ENCODE assay signal across 27 mouse cellular contexts in genomic region chr1:132834037-132834436, GRCm38 (mm10). TPM values are rescaled to one million over a fixed set of nuclear protein-coding genes. Genes with fewer than 3 reads are reported as not detected.
DNase-seq lines count a peak whose midpoint lies in the region; ATAC-seq and TF ChIP-seq lines count a peak whose summit lies in the region.
"Had no signal": no experiment of that assay in that cellular context is flagged by ENCODE, and none has a peak within 500 bp of the region (broad histone marks: within the 10 kb centered on the region; RNA-seq: fewer than 3 reads in every experiment).

No protein-coding gene starts in this region.

- no peak overlapping the region for H3K4me2 ChIP-seq in stomach, embryonic 16.5 days (ENCODE audit: low read depth, low read length)
- no peak overlapping the region for H3K4me2 ChIP-seq in stomach, postnatal 0 days (replicated peaks; ENCODE audit: low read depth)
- H3K4me2 ChIP-seq: forebrain, embryonic 13.5 days; heart, embryonic 13.5 days; hindbrain, embryonic 14.5 days had no signal

- 31% methylated on average over 8 of the region's 8 CpGs for WGBS in stomach, embryonic 16.5 days
- WGBS in stomach, postnatal 0 days = 35% methylated on average over 8 of the region's 8 CpGs

- H3K4me3 ChIP-seq in stomach, embryonic 16.5 days (replicated peaks; ENCODE audit: low read length) = no peak overlapping the region
- H3K4me3 ChIP-seq in stomach, postnatal 0 days (ENCODE audit: low read depth, low read length) = no peak overlapping the region
- H3K4me3 ChIP-seq: forebrain, embryonic 10.5 days; forebrain, embryonic 13.5 days; heart, adult 2 months; heart, embryonic 10.5 days; heart, embryonic 13.5 days had no signal

- H3K27ac ChIP-seq in stomach, embryonic 16.5 days (ENCODE audit: low read length) = no peak overlapping the region
- no peak overlapping the region for H3K27ac ChIP-seq in stomach, postnatal 0 days (replicated peaks)
- H3K27ac ChIP-seq: forebrain, embryonic 10.5 days; forebrain, embryonic 13.5 days; heart, adult 2 months; heart, embryonic 10.5 days; heart, embryonic 13.5 days; hindbrain, embryonic 14.5 days; hindbrain, postnatal 0 days had no signal

- no peak for DNase-seq in stomach, postnatal 0 days (ENCODE audit: low spot score)
- peak; percentile 40 for DNase-seq in R1 (ENCODE audit: low read depth, low spot score)
- DNase-seq in adrenal gland, adult 2 months = no peak
- DNase-seq in frontal cortex, postnatal 25 days (ENCODE audit: low spot score in 2 of 2) = no peak
- DNase-seq: adrenal gland, postnatal 14 days; cerebellum, adult 11-12 months; cerebellum, adult 8-10 months; cerebellum, postnatal 10 days; cerebellum, postnatal 36 days; gastrocnemius, postnatal 25 days; heart, adult 2 months; heart, postnatal 14 days; heart, postnatal 4 days had no signal

- no peaks in the 10 kb centered on the region for H3K4me1 ChIP-seq in stomach, embryonic 16.5 days (ENCODE audit: control insufficient read depth, insufficient read depth, low read length)
- no peaks in the 10 kb centered on the region for H3K4me1 ChIP-seq in stomach, postnatal 0 days (replicated peaks; ENCODE audit: control insufficient read depth, insufficient read depth)
- H3K4me1 ChIP-seq: forebrain, embryonic 10.5 days; forebrain, embryonic 13.5 days; heart, embryonic 10.5 days; heart, embryonic 13.5 days had no signal

- no peak overlapping the region for H3K9ac ChIP-seq in stomach, embryonic 16.5 days (ENCODE audit: low read length)
- no peak overlapping the region for H3K9ac ChIP-seq in stomach, postnatal 0 days (ENCODE audit: low read length)
- H3K9ac ChIP-seq: forebrain, embryonic 13.5 days; heart, embryonic 13.5 days; hindbrain, embryonic 14.5 days had no signal

- H3K9me3 ChIP-seq in stomach, embryonic 16.5 days (replicated peaks; ENCODE audit: control insufficient read depth, low read length) = no peaks in the 10 kb centered on the region
- no peaks in the 10 kb centered on the region for H3K9me3 ChIP-seq in stomach, postnatal 0 days (ENCODE audit: control insufficient read depth, low read length)
- H3K9me3 ChIP-seq: forebrain, embryonic 10.5 days; forebrain, embryonic 13.5 days; G1E; heart, embryonic 10.5 days; heart, embryonic 13.5 days had no signal

- TF ChIP-seq CTCF in stomach, postnatal 0 days (IDR thresholded peaks at IDR 0.05; ENCODE audit: low read depth) = no peak

- 0 out of 2 replicates have a peak, but pooled peaks have one; percentile 17 for ATAC-seq in stomach, embryonic 16.5 days (ENCODE audit: insufficient read depth, low FRiP score)
- ATAC-seq in stomach, postnatal 0 days (ENCODE audit: low FRiP score, low TSS enrichment) = no peak
- ATAC-seq in granulocyte monocyte progenitor cell, adult 5-6 weeks (replicated peaks; ENCODE audit: poor library complexity, severe bottlenecking) = peak; percentile 60
- ATAC-seq: activated CD4-positive, CD25-positive, alpha-beta regulatory T cell, adult 4 months; forebrain, embryonic 13.5 days; forebrain, embryonic 16.5 days; hindbrain, postnatal 0 days; inflammation-experienced regulatory T-cells, adult 6 months; intestine, embryonic 16.5 days; Patski had no signal

- H3K27me3 ChIP-seq in stomach, embryonic 16.5 days (ENCODE audit: control insufficient read depth, insufficient read depth, low read length) = no peaks in the 10 kb centered on the region
- no peaks in the 10 kb centered on the region for H3K27me3 ChIP-seq in stomach, postnatal 0 days (ENCODE audit: control insufficient read depth, insufficient read depth, low read length)
- H3K27me3 ChIP-seq: forebrain, embryonic 13.5 days had no signal

- TF ChIP-seq EP300 in stomach, postnatal 0 days (optimal IDR thresholded peaks at IDR 0.05) = no peak

- H3K36me3 ChIP-seq in stomach, embryonic 16.5 days (ENCODE audit: control insufficient read depth, insufficient read depth, low read length) = no peaks in the 10 kb centered on the region
- H3K36me3 ChIP-seq in stomach, postnatal 0 days (ENCODE audit: control insufficient read depth, insufficient read depth, low read length) = no peaks in the 10 kb centered on the region
- H3K36me3 ChIP-seq: forebrain, embryonic 10.5 days; G1E; heart, embryonic 10.5 days; heart, embryonic 13.5 days had no signal

RNA-seq across cellular contexts. Expression of gene Lrrn2, which starts 46.0 kb away (rescaled TPM):
- 3.1 and 3.3 TPM in 2 replicates for polyA plus RNA-seq in stomach, embryonic 16.5 days (2015; fragmentation: Nextera tagmentation; extraction: Ambion mirVana)
- 1.7 and 2.1 TPM in 2 replicates for polyA plus RNA-seq in stomach, postnatal 0 days (2015; fragmentation: Nextera tagmentation; extraction: Ambion mirVana)
- not detected in 2 replicates for total RNA-seq in granulocyte monocyte progenitor cell, adult 5-6 weeks (2014; fragmentation: Nextera tagmentation)
- total RNA-seq in granulocyte monocyte progenitor cell, adult 5-6 weeks (2017) = not detected in 2 replicates
- 10 to 100 TPM in 1 of 2 experiments, 1 to 10 TPM in 1; 5.3 to 25.9 TPM for total RNA-seq in adrenal gland, adult 2 months (2021)
- 15.4 and 18.2 TPM in 2 replicates for polyA plus RNA-seq in adrenal gland, adult 2 months (2012; rRNA removed)
- polyA plus RNA-seq: activated CD4-positive, CD25-positive, alpha-beta regulatory T cell, adult 4 months; G1E; Patski had no signal
